Mouse (Mus musculus) urinary bladder, postnatal 4 days (tissue): Measurements from ENCODE around the gene Eif3j1.

Source experiments
- DNase-seq, 2 experiments: peaks; one replicate each; pipeline ENCODE4 v3.0.0; 2021 to 2022; ENCODE audit warnings: low spot score in 2 of 2

The Eif3j1 gene

GRCm38 (mm10) chr2:122102070-122102469 is 73.7 kb downstream of the Eif3j1 start:
- DNase-seq: no peak
